Mouse (Mus musculus): ENCODE data around the gene Acin1.

Acin1 gene

DNA sequence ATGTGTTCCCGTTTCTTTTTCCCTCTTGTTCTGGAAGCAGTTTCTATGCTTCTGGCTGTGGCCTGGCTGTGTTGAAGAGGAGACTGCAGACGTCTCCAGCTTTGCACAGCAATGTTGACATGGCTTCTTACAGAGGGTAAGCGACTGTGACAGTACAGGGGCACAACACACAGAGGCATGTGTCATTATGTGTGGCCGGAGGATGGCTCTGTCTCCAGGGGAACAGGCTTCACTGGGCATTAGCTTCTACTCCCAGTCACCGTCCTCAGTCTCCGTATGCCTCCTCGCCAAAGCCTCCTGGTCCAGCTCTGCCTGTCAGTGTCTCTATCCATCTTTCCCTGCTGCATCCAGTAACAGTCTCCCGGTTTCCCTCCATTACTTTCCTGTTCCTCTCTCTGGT, 79.5 kb downstream of the Acin1 start:
- DNase-seq (ENCODE audit: low spot score in 2 of 2), result no peak

DNA sequence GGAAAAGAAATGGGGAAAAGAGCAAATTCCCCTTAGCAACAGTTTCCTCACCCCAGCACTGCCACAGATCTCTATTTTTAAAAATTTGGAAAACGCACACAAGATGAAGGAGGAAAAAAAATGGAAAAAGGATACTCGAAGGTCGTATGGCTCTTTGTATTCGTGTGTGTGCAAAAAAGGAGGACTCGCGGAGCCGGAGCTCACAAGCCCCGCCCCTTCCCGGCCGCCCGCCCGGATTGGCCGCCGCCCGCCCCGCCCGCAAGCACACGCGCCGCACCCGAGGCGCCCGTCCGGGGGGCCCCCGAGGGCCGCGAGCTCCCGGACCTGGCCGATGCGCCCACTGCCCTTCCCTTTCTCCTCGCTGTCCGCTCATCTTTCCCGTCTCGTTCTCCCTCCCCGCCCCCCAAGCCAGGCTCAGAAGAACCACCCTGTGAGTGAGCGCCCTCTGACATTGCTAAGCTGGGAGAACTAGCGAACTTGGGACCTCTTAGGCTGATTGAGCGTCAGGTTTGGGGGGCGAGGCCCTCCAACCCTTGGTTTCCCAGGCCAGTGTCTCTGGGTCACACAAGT, 80.9 kb downstream of the Acin1 start, which contains the start of gene 4931414P19Rik:
Gene 4931414P19Rik, minus strand, starts transcription at position 242 of the 570 bp plus-strand sequence.
- DNase-seq (ENCODE audit: low spot score in 2 of 2), result peak; percentile 49 to 66

DNA sequence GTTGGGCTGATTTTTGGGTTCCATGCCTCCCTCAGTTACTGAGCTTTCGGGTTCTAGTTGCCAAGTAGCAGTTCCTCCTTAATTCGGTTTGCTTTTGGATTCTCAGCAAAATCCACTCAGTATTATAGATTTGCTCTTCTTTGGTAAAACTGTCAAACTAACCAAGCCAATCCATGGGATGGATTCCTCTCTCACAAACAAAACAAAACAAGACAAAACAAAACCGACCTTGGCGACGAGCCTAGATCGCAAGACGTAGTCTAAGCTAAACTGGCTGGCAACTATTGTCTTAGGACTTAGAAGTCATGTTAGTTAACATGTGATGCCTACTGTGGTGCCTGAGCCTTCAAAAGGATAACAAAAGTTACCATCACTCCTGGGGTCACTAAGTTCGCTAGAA, 83.0 kb downstream of the Acin1 start:
- no peak for DNase-seq (ENCODE audit: low spot score in 2 of 2)

DNA sequence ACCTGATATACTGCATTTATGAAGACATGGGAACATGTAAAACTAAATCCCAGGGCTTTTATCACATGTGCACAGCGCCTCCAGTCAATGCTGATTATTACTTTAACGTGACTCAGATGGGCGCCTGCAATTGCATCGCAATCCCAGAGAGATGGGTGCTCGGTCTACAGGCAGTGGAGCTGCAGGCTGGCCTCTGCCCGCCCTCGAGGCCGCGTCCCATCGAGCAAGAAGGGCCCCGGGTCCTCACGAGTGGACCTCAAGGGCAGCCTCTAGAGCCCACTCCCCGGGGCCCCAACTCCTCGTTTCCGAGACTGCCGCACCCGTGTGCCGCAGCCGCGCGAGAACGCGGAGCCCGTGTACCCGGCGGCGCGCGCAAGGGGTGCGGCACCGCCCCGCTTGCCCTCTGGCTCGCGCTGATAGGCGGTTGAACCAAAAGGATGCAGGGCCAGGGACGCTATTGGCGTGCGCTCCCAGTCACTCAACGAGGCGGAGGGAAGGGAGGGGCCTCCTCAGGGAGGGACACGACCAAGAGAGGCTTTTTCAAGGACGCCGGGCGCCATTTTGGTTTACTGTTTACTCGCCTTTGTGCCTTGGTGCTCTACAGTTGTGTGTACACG, 83.6 kb downstream of the Acin1 start:
- DNase-seq (ENCODE audit: low spot score in 2 of 2), result peak; percentile 92 to 95

DNA sequence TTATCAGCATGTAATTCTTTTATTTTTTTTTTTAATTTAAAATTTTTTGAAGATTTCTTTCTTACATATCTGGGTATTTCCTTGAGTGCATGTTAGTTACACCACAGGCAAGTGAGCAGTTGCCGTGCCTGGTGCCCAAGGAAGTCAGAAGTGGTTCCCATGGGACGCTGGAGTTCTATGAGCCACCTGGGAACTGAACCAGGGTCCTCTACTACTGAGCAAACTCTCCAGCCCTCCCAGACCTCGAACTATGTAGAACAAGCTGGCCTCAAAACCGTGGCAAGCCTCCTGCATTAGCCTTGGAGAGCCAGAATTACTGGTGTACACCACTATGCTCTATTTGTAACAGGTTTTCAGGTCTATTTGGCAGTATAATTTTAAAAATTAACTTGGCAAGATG, 84.1 kb downstream of the Acin1 start:
- DNase-seq (ENCODE audit: low spot score in 2 of 2), result no peak

DNA sequence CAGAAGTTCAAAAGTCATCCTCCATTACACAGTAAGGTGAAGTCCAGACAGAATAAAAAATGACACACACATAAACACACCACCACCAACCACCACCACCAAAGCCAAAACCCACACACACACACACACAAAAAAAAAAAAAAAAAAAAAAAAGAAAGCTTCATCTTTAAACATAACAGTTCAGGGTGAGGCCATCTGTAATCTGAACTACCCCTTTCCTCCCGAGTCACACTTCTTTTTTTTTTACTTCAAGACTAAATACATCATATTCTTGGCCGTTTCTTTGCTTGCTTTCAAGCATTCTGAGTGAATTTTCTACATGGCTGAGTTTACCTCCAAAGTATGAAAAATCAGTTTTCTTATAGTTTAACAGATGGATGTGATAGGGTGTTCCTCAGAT, 85.1 kb downstream of the Acin1 start:
- no peak for DNase-seq (ENCODE audit: low spot score in 2 of 2)

DNA sequence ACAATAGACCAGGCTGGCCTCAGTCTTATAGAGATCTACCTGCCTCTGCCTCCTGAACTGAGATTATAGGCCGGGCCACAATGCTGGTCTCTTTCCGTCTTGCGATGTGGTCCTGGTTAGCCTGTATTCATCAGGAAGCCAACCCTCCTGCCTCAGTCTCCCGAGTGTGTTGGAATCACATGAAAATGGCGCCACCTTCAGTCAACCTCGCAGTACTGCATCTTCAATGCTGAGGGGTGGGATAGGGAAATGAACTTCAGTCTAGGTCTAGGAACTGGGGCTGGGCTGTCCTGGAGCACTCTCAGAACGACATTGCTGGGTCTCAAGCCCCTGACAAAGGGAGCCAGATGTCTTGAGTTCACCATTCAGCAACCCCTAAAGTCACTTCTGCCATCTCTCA, 89.6 kb downstream of the Acin1 start:
- DNase-seq (ENCODE audit: low spot score in 2 of 2), result no peak

DNA sequence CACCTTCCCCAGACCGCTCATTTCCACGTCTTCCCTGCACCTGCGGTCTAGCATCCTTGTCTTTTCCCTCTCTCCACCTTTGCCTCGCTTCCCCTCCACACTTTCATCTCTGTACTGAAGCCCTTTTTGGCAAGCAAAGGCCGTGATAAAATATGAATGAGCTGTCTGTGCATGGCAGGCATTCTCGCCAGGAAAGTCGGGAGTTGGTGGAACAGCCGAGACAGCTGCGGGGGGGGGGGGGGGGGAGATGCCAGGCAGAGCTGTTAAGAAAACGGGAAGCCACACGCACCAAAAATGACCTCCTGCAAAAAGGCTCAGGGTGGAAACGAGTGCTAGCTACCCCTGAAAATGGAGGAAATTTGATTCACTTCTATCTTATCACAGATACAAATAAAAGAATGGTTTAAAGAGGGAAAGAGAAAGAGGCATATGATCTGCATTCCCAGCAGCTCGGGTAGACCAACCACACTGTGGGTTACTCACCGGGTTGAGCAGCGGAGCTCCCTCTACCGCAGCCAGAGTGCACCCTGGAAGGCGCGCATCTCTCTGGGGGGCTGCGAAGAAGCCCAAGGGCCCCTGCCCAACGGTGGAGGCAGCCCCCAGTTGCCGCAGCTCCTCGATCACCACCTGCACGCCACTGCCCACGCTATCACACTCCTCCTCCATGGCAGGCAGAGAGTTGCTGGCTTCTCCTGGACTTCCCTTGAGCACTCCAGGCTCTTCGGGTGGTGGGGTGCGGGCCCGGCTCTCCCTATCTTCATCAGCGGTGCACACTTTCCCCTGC, 91.9 kb downstream of the Acin1 start:
- no peak for DNase-seq (ENCODE audit: low spot score in 2 of 2)

DNA sequence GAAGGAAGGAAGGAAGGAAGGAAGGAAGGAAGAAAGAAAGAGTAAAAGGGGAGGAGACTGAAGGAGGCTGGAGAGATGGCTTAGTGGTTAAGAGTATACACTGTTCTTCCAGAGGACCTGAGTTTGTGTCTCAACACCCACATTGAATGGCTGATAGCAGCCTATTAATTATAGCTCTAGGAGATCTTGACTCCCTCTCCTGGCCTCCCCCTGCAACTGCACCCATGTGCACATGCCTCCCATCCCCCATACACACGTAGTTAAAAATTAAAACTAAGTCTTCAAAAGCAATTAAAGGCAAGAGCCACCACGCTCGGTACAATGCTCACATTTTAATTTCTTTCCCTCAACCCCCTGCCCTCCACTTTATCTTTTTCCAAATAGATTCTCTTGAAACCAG, 92.7 kb downstream of the Acin1 start:
- DNase-seq (ENCODE audit: low spot score in 2 of 2), result no peak

DNA sequence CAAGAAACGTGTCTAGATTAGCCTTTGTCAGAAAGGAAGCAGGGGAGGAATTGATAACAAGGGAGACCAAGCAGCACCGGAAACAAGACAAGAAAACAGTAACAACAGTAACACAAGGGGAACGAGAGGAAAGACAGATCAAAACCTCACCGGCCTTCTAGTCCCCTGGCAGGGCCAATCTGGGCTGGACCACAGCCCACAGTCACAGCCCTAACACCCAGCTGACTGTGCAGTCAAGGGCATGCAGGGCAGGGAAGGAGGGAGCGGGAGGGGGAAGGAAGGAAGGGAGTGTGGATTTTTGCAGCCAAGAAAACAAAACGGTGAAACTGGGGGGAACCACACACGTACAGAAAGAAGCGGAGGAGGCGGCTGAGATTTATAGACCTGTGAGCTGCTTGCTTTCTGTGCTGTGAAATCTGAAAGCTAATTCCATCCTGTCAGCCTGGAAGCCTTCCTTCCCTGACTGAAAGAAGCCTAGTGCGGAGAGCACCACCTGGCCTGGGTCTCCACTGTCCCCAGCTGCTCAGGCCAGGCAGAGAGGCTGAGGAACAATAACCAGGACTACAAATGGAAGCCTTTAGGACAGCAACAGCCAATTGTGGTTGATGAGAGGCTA, 94.3 kb downstream of the Acin1 start:
- DNase-seq (ENCODE audit: low spot score in 2 of 2), result no peak

Data from natural killer cell, adult 2 months (primary cell).